Mouse (Mus musculus) embryonic facial prominence, embryonic 15.5 days (tissue): ENCODE measurements around the gene Rtel1. TPM values are rescaled to one million over a fixed set of nuclear protein-coding genes. Genes with fewer than 3 reads are reported as not detected.

Experiments used
- ATAC-seq: fragments of 200-750 bp; cut with Nextera tagmentation; 2 replicates; pipeline ENCODE4 v1.8.0; 2017; ENCODE audit warnings: low read depth, moderate TSS enrichment; ENCODE audit not compliant: insufficient number of reproducible peaks, low FRiP score, low TSS enrichment
- H3K27ac ChIP-seq: fragments of 300-500 bp; sonication (generic); replicated peaks from 2 replicates; pipeline ENCODE4 v1.5.1; 2015; ENCODE audit warnings: mild to moderate bottlenecking, inconsistent platforms
- H3K27me3 ChIP-seq: fragments of 300-500 bp; sonication (generic); 2 replicates; pipeline ENCODE4 v1.6.1; 2015; ENCODE audit warnings: inconsistent platforms
- H3K36me3 ChIP-seq: fragments of 300-500 bp; sonication (generic); 2 replicates; pipeline ENCODE4 v1.6.1; 2015; ENCODE audit warnings: mild to moderate bottlenecking, inconsistent platforms
- H3K4me1 ChIP-seq: fragments of 300-500 bp; sonication (generic); 2 replicates; pipeline ENCODE4 v1.6.1; 2015; ENCODE audit warnings: inconsistent platforms
- H3K4me2 ChIP-seq: fragments of 300-500 bp; sonication (generic); replicated peaks from 2 replicates; pipeline ENCODE4 v1.6.1; 2015; ENCODE audit warnings: mild to moderate bottlenecking, inconsistent platforms
- H3K4me3 ChIP-seq: fragments of 300-500 bp; sonication (generic); replicated peaks from 2 replicates; pipeline ENCODE4 v1.5.1; 2015; ENCODE audit warnings: mild to moderate bottlenecking, inconsistent platforms
- H3K9ac ChIP-seq: fragments of 300-500 bp; sonication (generic); 2 replicates; pipeline ENCODE4 v1.6.1; 2015; ENCODE audit warnings: inconsistent platforms
- H3K9me3 ChIP-seq: fragments of 300-500 bp; sonication (generic); replicated peaks from 2 replicates; pipeline ENCODE4 v1.6.1; 2016; ENCODE audit warnings: inconsistent platforms
- WGBS: fragments of 180-500 bp; shearing (Covaris S2); methylation state at CpG from one replicate; pipeline ENCODE4 v1.1.7; 2015; 5-methylcytosine and 5-hydroxymethylcytosine counted together
- polyA plus RNA-seq: library from polyadenylated mRNA; unstranded; fragments of >200 nt; fragmentation: Nextera tagmentation; extraction: Ambion mirVana; gene quantifications from 2 replicates; pipeline ENCODE4 v1.2.1, GENCODE M21; 2015

Gene Rtel1
- polyA plus RNA-seq, 1 experiment from 2014 or later = 40.8 TPM

DNA sequence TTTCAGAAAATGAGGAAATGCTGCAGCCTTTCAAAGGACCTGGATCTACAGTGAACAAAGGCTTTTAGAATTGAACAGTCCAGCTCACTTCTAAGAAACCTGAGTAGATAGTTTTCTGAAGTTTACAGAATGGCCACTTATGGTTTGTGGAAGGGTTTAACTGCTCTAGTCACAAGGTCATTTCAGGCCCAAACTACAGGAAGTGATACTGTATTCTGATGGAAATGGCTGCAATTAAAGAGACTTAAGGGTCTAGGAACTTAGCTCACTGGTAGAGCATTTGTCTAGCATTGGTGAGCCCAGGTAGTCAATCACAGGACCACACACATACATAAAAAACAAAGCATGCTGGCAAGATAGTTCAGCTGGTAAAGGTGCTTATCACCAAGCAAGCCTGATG is 13.0 kb downstream of the Rtel1 start:
- Histone ChIP-seq H3K9ac (no peak overlapping the region), H3K9me3 (no peaks in the 10 kb centered on the region), H3K36me3 (peaks cover 69% of the 10 kb centered on the region), H3K4me2 (no peak overlapping the region), H3K27me3 (no peaks in the 10 kb centered on the region), H3K4me1 (no peaks in the 10 kb centered on the region), H3K27ac (no peak overlapping the region), H3K4me3 (no peak overlapping the region)
- no peak for ATAC-seq

GRCm38 (mm10) chr2:181334023-181334422 is 14.5 kb downstream of the Rtel1 start:
- Histone ChIP-seq H3K9ac (no peak overlapping the region), H3K4me2 (no peak overlapping the region), H3K27me3 (no peaks in the 10 kb centered on the region), H3K9me3 (no peaks in the 10 kb centered on the region), H3K36me3 (peaks cover 67% of the 10 kb centered on the region), H3K27ac (no peak overlapping the region), H3K4me3 (no peak overlapping the region), H3K4me1 (no peaks in the 10 kb centered on the region)
- ATAC-seq = no peak; the same call in 1 of the 2 replicates
- 66% methylated on average over 3 of the region's 3 CpGs for WGBS

DNA sequence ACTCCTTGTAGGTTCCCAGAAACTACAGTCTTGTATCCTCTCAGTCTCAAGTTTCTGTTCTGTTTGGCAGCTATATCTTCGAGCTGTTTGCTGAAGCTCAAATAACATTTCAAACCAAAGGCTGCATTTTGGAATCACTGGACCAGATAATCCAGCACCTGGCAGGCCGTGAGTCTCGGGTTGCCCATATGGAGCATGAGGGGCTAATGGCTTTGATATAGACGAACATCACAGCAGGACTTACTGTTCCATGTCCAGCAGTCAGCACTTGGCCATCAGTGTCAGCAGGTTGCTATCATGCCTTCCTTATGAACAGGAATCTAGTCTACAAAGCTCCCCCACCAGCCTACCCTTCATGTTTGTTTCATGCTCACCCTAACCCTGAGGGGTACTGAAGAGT is 20.9 kb downstream of the Rtel1 start:
- Histone ChIP-seq H3K4me2 (no peak overlapping the region), H3K9me3 (no peaks in the 10 kb centered on the region), H3K27ac (no peak overlapping the region), H3K4me1 (no peaks in the 10 kb centered on the region), H3K27me3 (no peaks in the 10 kb centered on the region), H3K36me3 (peaks cover 63% of the 10 kb centered on the region), H3K9ac (no peak overlapping the region), H3K4me3 (no peak overlapping the region)
- no peak for ATAC-seq
- 80% methylated on average over 4 of the region's 4 CpGs for WGBS

- no peaks in the 10 kb centered on the region for H3K27me3 ChIP-seq
- no peak for ATAC-seq
- peaks cover 68% of the 10 kb centered on the region for H3K36me3 ChIP-seq
- H3K9me3 ChIP-seq = no peaks in the 10 kb centered on the region
- H3K4me2 ChIP-seq = no peak overlapping the region
- no peak overlapping the region for H3K4me3 ChIP-seq
- H3K27ac ChIP-seq = no peak overlapping the region
- 96% methylated on average over 6 of the region's 6 CpGs for WGBS
- H3K9ac ChIP-seq = no peak overlapping the region
- no peaks in the 10 kb centered on the region for H3K4me1 ChIP-seq
Measured at GRCm38 (mm10) chr2:181342766-181343165, 23.2 kb downstream of the Rtel1 start.

GRCm38 (mm10) chr2:181356780-181357179 is 37.2 kb downstream of the Rtel1 start:
- 75% methylated on average over 3 of the region's 3 CpGs for WGBS
- no peak for ATAC-seq
- no peak overlapping the region for H3K9ac ChIP-seq
- H3K27ac ChIP-seq = no peak overlapping the region
- H3K9me3 ChIP-seq = no peaks in the 10 kb centered on the region
- H3K4me3 ChIP-seq = no peak overlapping the region
- peaks cover 94% of the 10 kb centered on the region for H3K36me3 ChIP-seq
- no peaks in the 10 kb centered on the region for H3K4me1 ChIP-seq
- no peaks in the 10 kb centered on the region for H3K27me3 ChIP-seq
- no peak overlapping the region for H3K4me2 ChIP-seq

GRCm38 (mm10) chr2:181363946-181364345 is 44.4 kb downstream of the Rtel1 start:
- Histone ChIP-seq H3K4me3 (peak overlapping the region; percentile 90), H3K36me3 (peaks cover 38% of the 10 kb centered on the region), H3K27me3 (no peaks in the 10 kb centered on the region), H3K9ac (peak overlapping the region; percentile 91), H3K4me1 (peaks cover 33% of the 10 kb centered on the region), H3K4me2 (peak overlapping the region; percentile 84), H3K9me3 (no peaks in the 10 kb centered on the region), H3K27ac (no peak overlapping the region)
- no peak for ATAC-seq
- 73% methylated on average over 3 of the region's 3 CpGs for WGBS

GRCm38 (mm10) chr2:181364487-181364859 is 44.9 kb downstream of the Rtel1 start:
- Histone ChIP-seq H3K36me3 (peaks cover 36% of the 10 kb centered on the region), H3K9me3 (no peaks in the 10 kb centered on the region), H3K4me2 (peak overlapping the region; percentile 84), H3K27ac (peak overlapping the region; percentile 93; the same call in 1 of the 2 replicates), H3K4me3 (peak overlapping the region; percentile 90), H3K4me1 (peaks cover 33% of the 10 kb centered on the region), H3K27me3 (no peaks in the 10 kb centered on the region), H3K9ac (peak overlapping the region; percentile 91)
- 8% methylated on average over 14 of the region's 14 CpGs for WGBS
- no peak for ATAC-seq

- Histone ChIP-seq H3K36me3 (peaks cover 36% of the 10 kb centered on the region), H3K4me2 (peak within 1 kb of the TSS; percentile 84), H3K9ac (peak within 1 kb of the TSS; percentile 91), H3K27me3 (no peaks in the 10 kb centered on the region), H3K4me3 (peak within 1 kb of the TSS; percentile 90), H3K9me3 (no peaks in the 10 kb centered on the region), H3K27ac (peak within 1 kb of the TSS; percentile 93), H3K4me1 (peaks cover 33% of the 10 kb centered on the region)
- under 1% methylated on average over 71 of the region's 71 CpGs for WGBS
- ATAC-seq = peak; percentile 88
Measured at GRCm38 (mm10) chr2:181364860-181365596, 45.5 kb downstream of the Rtel1 start, which contains the start of the genes Zgpat and Arfrp1. Zgpat (plus strand) TSS chr2:181364928. Arfrp1 (minus strand) TSS chr2:181365404.

GRCm38 (mm10) chr2:181365655-181366075 is 46.1 kb downstream of the Rtel1 start:
- Histone ChIP-seq H3K27me3 (no peaks in the 10 kb centered on the region), H3K9me3 (no peaks in the 10 kb centered on the region), H3K36me3 (peaks cover 35% of the 10 kb centered on the region), H3K4me3 (peak overlapping the region; percentile 90), H3K27ac (peak overlapping the region; percentile 93), H3K4me1 (peaks cover 33% of the 10 kb centered on the region), H3K9ac (peak overlapping the region; percentile 91), H3K4me2 (peak overlapping the region; percentile 84)
- 0% methylated on average over 20 of the region's 20 CpGs for WGBS
- peak; percentile 65 for ATAC-seq

- no peak for ATAC-seq
- no peaks in the 10 kb centered on the region for H3K27me3 ChIP-seq
- peaks cover 22% of the 10 kb centered on the region for H3K4me1 ChIP-seq
- WGBS = 96% methylated on average over 5 of the region's 5 CpGs
- peaks cover 22% of the 10 kb centered on the region for H3K36me3 ChIP-seq
- H3K9me3 ChIP-seq = no peaks in the 10 kb centered on the region
- H3K27ac ChIP-seq = no peak overlapping the region
- no peak overlapping the region for H3K4me3 ChIP-seq
- no peak overlapping the region for H3K9ac ChIP-seq
- no peak overlapping the region for H3K4me2 ChIP-seq
Measured at GRCm38 (mm10) chr2:181370001-181370400, 50.5 kb downstream of the Rtel1 start.

DNA sequence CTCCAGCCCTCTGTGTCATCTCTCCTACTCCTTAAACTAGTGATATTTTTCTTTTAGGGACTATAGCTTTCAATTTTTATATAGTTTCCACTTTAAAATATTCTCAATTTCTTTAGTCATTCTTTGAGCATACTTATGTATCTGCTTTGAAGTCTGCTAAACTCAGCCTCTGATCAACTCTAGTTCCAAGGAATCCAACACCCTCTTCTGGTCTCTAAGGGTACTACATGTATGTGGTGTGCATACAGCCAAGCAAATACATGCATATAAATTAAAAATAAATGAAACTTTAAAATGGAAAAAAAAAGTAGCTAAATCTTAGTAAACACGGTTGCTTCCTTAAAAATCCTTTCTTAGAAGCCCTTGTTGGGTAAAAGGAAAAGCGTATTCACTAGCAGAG is 56.2 kb downstream of the Rtel1 start:
- H3K9me3 ChIP-seq = no peaks in the 10 kb centered on the region
- H3K36me3 ChIP-seq = peaks cover 32% of the 10 kb centered on the region
- H3K4me2 ChIP-seq = no peak overlapping the region
- H3K4me3 ChIP-seq = no peak overlapping the region
- H3K27me3 ChIP-seq = no peaks in the 10 kb centered on the region
- ATAC-seq = no peak
- H3K4me1 ChIP-seq = no peaks in the 10 kb centered on the region
- H3K9ac ChIP-seq = no peak overlapping the region
- 92% methylated on average over 2 of the region's 2 CpGs for WGBS
- no peak overlapping the region for H3K27ac ChIP-seq

DNA sequence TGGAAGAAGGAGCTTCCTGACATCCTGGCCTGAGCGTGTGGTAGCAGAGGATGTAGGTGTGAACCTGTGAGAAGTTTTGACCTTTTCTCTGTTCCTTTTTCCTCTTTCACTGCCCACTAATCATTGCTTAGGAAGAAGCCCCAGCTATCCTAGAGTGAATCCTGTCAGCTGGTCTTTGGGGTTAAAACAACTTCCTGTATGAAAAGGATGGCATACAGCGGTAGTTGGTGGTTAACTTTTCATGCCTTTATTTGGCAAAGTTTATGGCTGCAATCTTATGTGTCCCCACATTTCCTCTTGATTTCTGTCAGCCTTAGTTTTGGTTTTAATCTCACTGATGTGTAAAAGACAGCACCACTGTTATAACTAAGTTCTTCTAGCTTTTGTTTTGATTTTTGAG is 57.7 kb downstream of the Rtel1 start:
- H3K4me2 ChIP-seq = no peak overlapping the region
- H3K9me3 ChIP-seq = no peaks in the 10 kb centered on the region
- H3K4me3 ChIP-seq = no peak overlapping the region
- no peaks in the 10 kb centered on the region for H3K4me1 ChIP-seq
- 71% methylated on average over 2 of the region's 2 CpGs for WGBS
- no peak for ATAC-seq
- no peak overlapping the region for H3K9ac ChIP-seq
- H3K27me3 ChIP-seq = no peaks in the 10 kb centered on the region
- no peak overlapping the region for H3K27ac ChIP-seq
- peaks cover 39% of the 10 kb centered on the region for H3K36me3 ChIP-seq
